Mouse (Mus musculus) cortical plate, adult 2 months (tissue): Measurements from ENCODE around the gene Dctpp1. TPM values are rescaled to one million over a fixed set of nuclear protein-coding genes. Genes with fewer than 3 reads are reported as not detected.
A peak's percentile ranks its signal among the peaks of the same experiment; 100 is the strongest.

ENCODE experiments used
- H3K27ac ChIP-seq: fragments of 200-500 bp; 2 replicates; pipeline ENCODE4 v1.5.1; 2012; ENCODE audit warnings: low read length, control low read depth, inconsistent platforms; ENCODE audit not compliant: insufficient read depth
- H3K4me1 ChIP-seq: fragments of 200-500 bp; 2 replicates; pipeline ENCODE4 v1.6.1; 2011; ENCODE audit warnings: low read length; ENCODE audit not compliant: control insufficient read depth, insufficient read depth
- H3K4me3 ChIP-seq: fragments of 200-500 bp; 2 replicates; pipeline ENCODE4 v1.5.1; 2011; ENCODE audit warnings: mild to moderate bottlenecking, low read length, control low read depth; ENCODE audit not compliant: insufficient read depth
- CTCF ChIP-seq: fragments of 200-500 bp; IDR thresholded peaks from 2 replicates; pipeline ENCODE4 v1.5.1; 2011; ENCODE audit warnings: mild to moderate bottlenecking, control low read depth, low read length; ENCODE audit not compliant: insufficient read depth; ENCODE audit errors: extremely low read depth
- POLR2A ChIP-seq: fragments of 200-500 bp; IDR thresholded peaks from 2 replicates; pipeline ENCODE4 v1.6.1; 2011; ENCODE audit warnings: mild to moderate bottlenecking, low read length, control low read depth; ENCODE audit not compliant: insufficient read depth; ENCODE audit errors: extremely low read depth
- polyA plus RNA-seq: library from polyadenylated mRNA; depleted of rRNA; stranded (reverse); fragments of >200 nt; gene quantifications from 2 replicates; pipeline ENCODE4 v1.2.3, GENCODE M21; 2012

Dctpp1 gene
- polyA plus RNA-seq, 1 experiment, result 37.4 TPM

- no peaks in the 10 kb centered on the region for H3K4me1 ChIP-seq
- H3K4me3 ChIP-seq, result no peak overlapping the region
- no peak overlapping the region for H3K27ac ChIP-seq
- TF ChIP-seq POLR2A (no peak), CTCF (no peak)
Measured at GRCm38 (mm10) chr7:127285154-127285553, 24.6 kb upstream of the Dctpp1 start.

GRCm38 (mm10) chr7:127282190-127282589 is 21.7 kb upstream of the Dctpp1 start:
- Histone ChIP-seq H3K27ac (no peak overlapping the region), H3K4me3 (no peak overlapping the region), H3K4me1 (no peaks in the 10 kb centered on the region)
- TF ChIP-seq POLR2A (no peak), CTCF (no peak)

GRCm38 (mm10) chr7:127281114-127281513 is 20.6 kb upstream of the Dctpp1 start:
- Histone ChIP-seq H3K4me1 (no peaks in the 10 kb centered on the region), H3K4me3 (no peak overlapping the region), H3K27ac (no peak overlapping the region)
- no peak for TF ChIP-seq CTCF

DNA sequence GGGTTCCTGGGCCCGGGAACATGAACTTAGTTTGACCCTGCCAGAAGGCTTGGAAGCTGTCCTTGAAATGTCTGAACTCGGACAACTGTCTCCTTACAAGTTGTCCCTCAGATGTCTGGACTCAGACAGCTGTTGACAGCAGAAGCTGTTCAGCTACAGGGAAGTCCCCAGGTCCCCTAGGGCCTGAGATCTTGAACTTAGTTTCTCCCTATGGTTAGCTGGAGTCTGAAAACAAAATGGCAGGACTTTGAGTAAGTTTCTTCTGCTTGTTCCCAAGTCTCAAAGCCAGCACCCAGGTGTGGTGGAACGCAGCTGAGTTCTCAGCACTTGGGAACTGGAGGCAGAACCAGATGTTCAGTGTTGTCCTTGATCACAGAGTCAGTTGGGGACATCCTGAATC is 19.6 kb upstream of the Dctpp1 start:
- Histone ChIP-seq H3K27ac (no peak overlapping the region), H3K4me1 (no peaks in the 10 kb centered on the region), H3K4me3 (no peak overlapping the region)
- TF ChIP-seq POLR2A (no peak), CTCF (no peak)

DNA sequence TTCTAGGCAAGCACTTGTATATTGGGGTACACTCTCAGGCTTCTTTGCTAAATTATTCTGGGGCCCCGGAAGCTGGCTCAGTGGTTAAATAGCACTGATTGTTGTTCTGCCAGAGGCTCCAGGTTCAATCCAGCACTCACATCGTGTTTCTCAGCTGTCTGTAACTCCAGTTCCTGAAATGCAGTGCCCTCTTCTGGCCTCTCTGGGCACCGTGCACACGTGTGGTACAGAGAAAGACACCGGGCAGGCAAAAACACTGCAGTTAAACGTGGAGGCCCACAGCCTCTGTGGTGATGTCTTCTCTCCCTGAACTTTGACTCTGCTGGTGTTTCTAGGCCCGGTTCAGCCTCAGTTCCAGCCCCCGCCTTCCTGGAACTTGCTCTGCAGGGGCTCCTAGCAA is 17.8 kb upstream of the Dctpp1 start:
- Histone ChIP-seq H3K4me1 (no peaks in the 10 kb centered on the region), H3K4me3 (no peak overlapping the region), H3K27ac (no peak overlapping the region)
- TF ChIP-seq POLR2A (no peak), CTCF (peak; percentile 54)

GRCm38 (mm10) chr7:127276519-127276961 is 16.0 kb upstream of the Dctpp1 start:
- Histone ChIP-seq H3K27ac (no peak overlapping the region), H3K4me1 (peaks cover 4% of the 10 kb centered on the region; the same call in 1 of the 2 replicates), H3K4me3 (no peak overlapping the region)
- no peak for TF ChIP-seq CTCF
- TF ChIP-seq POLR2A, result no peak

GRCm38 (mm10) chr7:127273925-127274789 is 13.6 kb upstream of the Dctpp1 start, which contains the start of gene Sephs2:
Gene Sephs2 (minus strand): TSS chr7:127274055.
- peak within 1 kb of the TSS; percentile 57 for H3K4me3 ChIP-seq
- TF ChIP-seq CTCF (no peak), POLR2A (peak; percentile 99)
- H3K27ac ChIP-seq, result peak within 1 kb of the TSS; percentile 90
- H3K4me1 ChIP-seq, result peaks cover 4% of the 10 kb centered on the region

DNA sequence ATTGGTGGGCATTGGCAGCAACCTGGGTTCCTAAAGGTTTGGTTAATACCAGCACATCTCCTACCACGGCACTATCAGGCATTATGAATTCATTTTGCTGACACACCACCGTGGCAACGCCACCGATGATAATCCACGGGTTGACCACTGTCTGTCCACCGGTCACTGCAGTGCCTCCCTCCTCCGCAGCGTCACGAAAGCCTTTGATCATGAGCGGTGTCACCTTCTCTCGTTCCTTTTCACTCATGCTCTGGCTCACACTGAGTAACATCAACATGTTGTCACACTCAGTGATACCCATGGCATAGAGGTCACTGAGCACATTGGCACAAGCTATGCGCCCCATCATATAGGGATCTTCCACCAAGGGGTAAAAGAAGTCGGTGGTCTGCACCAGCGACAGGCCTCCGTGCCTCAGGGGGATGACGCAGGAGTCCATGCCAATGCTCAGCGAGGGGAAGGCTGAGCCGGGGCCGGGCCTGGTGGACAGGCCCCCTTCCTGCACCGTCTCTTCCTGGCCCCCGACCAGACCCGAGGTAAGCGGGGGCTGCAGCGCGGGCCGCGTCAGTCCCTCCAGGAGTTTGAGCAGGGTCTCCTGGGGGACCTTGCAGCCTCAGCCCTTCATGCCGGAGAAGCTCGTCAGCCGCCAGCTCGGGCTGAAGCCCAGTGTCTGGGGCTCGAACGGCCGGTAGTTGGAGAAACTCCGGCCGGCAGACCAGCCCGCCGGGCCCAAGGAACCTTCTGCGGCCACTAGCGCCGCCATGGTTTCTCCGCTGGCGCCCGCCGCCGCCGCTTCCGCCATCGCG is 12.8 kb upstream of the Dctpp1 start:
- no peak for TF ChIP-seq POLR2A
- no peak for TF ChIP-seq CTCF
- Histone ChIP-seq H3K27ac (peak overlapping the region; percentile 90), H3K4me3 (peak overlapping the region; percentile 57), H3K4me1 (peaks cover 4% of the 10 kb centered on the region)

GRCm38 (mm10) chr7:127272566-127272965 is 12.1 kb upstream of the Dctpp1 start:
- peaks cover 4% of the 10 kb centered on the region for H3K4me1 ChIP-seq
- peak overlapping the region; percentile 57; the same call in 1 of the 2 replicates for H3K4me3 ChIP-seq
- no peak overlapping the region for H3K27ac ChIP-seq
- TF ChIP-seq POLR2A, result no peak
- no peak for TF ChIP-seq CTCF
